Mouse (Mus musculus): ENCODE measurements around the gene Olfr1208.

GRCm38 (mm10) chr2:88915057-88915456 is 12.9 kb upstream of the Olfr1208 start, which contains the start of gene Olfr1209:
- TF ChIP-seq CTCF (conservative IDR thresholded peaks at IDR 0.05; ENCODE audit: low read length) (no peak), NANOG (IDR thresholded peaks at IDR 0.05; ENCODE audit: borderline replicate concordance, low read length) (no peak)

All from E14TG2a.4 (cell line).